Mouse (Mus musculus): Measurements from ENCODE around the gene Il10.

Gene Il10

GRCm38 (mm10) chr1:131019492-131020098 lies at the start of gene Il10:
Il10 (plus strand) TSS chr1:131019845.
- DNase-seq (ENCODE audit: low spot score), result no peak

GRCm38 (mm10) chr1:130979455-130979854 lies 40.2 kb upstream of the Il10 start:
- peak; percentile 83 for DNase-seq (ENCODE audit: low spot score)

GRCm38 (mm10) chr1:130984441-130984840 lies 35.2 kb upstream of the Il10 start:
- no peak for DNase-seq (ENCODE audit: low spot score)

- no peak for DNase-seq (ENCODE audit: low spot score)
Observed at GRCm38 (mm10) chr1:130987001-130987400, 32.6 kb upstream of the Il10 start.

GRCm38 (mm10) chr1:130987418-130987817 lies 32.2 kb upstream of the Il10 start:
- DNase-seq (ENCODE audit: low spot score), result no peak

GRCm38 (mm10) chr1:130989331-130989730 lies 30.3 kb upstream of the Il10 start:
- no peak for DNase-seq (ENCODE audit: low spot score)

- no peak for DNase-seq (ENCODE audit: low spot score)
Observed at GRCm38 (mm10) chr1:130990448-130990847, 29.2 kb upstream of the Il10 start.

- DNase-seq (ENCODE audit: low spot score), result no peak
Observed at GRCm38 (mm10) chr1:130993574-130994154, 26.0 kb upstream of the Il10 start.

GRCm38 (mm10) chr1:130995515-130995914 lies 24.1 kb upstream of the Il10 start:
- DNase-seq (ENCODE audit: low spot score), result no peak

GRCm38 (mm10) chr1:130996356-130996755 lies 23.3 kb upstream of the Il10 start:
- no peak for DNase-seq (ENCODE audit: low spot score)

- no peak for DNase-seq (ENCODE audit: low spot score)
Observed at GRCm38 (mm10) chr1:130997441-130997840, 22.2 kb upstream of the Il10 start.

GRCm38 (mm10) chr1:130998321-130998720 lies 21.3 kb upstream of the Il10 start:
- DNase-seq (ENCODE audit: low spot score), result no peak

GRCm38 (mm10) chr1:130999708-131000107 lies 19.9 kb upstream of the Il10 start:
- no peak for DNase-seq (ENCODE audit: low spot score)

- DNase-seq (ENCODE audit: low spot score), result no peak
Observed at GRCm38 (mm10) chr1:131000296-131000695, 19.3 kb upstream of the Il10 start.

GRCm38 (mm10) chr1:131002561-131002960 lies 17.1 kb upstream of the Il10 start:
- no peak for DNase-seq (ENCODE audit: low spot score)

GRCm38 (mm10) chr1:131003037-131003922 lies 16.4 kb upstream of the Il10 start:
- peak; percentile 47 for DNase-seq (ENCODE audit: low spot score)

GRCm38 (mm10) chr1:131006069-131006468 lies 13.6 kb upstream of the Il10 start:
- no peak for DNase-seq (ENCODE audit: low spot score)

- DNase-seq (ENCODE audit: low spot score), result no peak
Observed at GRCm38 (mm10) chr1:131010201-131011153, 9.2 kb upstream of the Il10 start.

GRCm38 (mm10) chr1:131012494-131012893 lies 7.2 kb upstream of the Il10 start:
- DNase-seq (ENCODE audit: low spot score), result no peak

GRCm38 (mm10) chr1:131013926-131014325 lies 5.7 kb upstream of the Il10 start:
- DNase-seq (ENCODE audit: low spot score), result no peak

GRCm38 (mm10) chr1:131015281-131015680 lies 4.4 kb upstream of the Il10 start:
- DNase-seq (ENCODE audit: low spot score), result no peak

GRCm38 (mm10) chr1:131015879-131016278 lies 3.8 kb upstream of the Il10 start:
- DNase-seq (ENCODE audit: low spot score), result no peak
